Mouse (Mus musculus) liver (tissue): ENCODE measurements around the gene Cobll1.

ENCODE experiments used
- DNase-seq: peaks from one replicate; pipeline ENCODE4 v3.0.0-alpha.2; 2020; ENCODE audit warnings: mixed read lengths

The Cobll1 gene

DNA sequence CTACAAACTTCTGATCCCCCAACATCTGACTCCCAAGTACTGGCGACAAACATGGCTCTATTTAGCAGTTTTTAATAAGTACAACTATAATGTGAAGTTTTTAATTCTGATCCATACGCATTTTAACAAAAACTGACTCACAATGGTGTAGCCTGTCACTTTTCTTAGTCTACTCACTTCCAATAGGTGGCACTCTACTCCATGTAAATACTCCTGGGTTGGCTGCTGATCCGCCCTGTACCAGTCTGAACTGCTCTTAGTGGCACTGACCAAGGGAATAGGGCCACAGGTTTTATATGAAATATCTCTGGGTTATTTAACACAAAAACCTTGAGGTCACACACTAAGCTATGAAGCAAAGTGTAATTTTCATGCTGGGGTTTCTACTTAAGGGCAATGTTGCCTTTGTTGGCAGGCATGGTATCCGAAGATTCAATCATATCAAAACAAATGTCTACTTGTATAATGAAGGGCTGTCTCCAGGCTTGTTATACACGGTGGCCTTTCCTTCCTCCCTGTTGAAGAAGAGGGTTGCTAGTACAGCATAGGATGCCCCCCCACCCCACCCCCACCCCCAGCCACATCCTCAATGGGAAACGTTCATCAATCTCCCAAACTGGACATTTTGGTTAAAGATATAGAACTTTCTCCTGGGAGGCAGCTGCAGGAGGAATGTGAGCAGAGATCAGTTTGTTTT is 93.6 kb downstream of the Cobll1 start:
- peak; percentile 12 for DNase-seq

DNA sequence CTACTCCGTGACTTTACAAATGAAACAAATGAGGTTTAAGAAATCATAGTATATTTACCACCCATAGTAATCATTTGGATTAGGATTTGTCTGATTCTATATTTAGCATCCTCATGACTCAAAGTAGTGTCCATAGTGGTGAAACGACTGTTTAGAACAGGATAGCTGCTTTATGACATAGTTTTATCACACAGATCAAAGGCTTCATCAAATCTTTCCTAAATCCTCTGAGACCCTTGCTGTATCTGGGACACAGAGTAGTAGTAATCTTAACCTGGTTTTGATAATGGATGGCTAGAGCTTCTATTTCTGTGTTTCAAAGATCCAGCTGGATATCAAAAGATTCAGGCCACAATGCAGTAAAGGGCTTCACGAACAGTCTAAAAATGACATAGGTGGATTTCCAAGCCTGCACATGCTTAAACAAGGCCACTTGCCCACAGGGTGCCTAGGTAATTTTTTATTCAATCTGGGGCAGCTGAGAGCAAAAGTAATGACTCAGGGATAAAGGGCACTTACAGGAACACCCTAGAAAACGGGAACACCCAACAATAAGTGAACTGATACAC is 98.0 kb downstream of the Cobll1 start:
- no peak for DNase-seq

DNA sequence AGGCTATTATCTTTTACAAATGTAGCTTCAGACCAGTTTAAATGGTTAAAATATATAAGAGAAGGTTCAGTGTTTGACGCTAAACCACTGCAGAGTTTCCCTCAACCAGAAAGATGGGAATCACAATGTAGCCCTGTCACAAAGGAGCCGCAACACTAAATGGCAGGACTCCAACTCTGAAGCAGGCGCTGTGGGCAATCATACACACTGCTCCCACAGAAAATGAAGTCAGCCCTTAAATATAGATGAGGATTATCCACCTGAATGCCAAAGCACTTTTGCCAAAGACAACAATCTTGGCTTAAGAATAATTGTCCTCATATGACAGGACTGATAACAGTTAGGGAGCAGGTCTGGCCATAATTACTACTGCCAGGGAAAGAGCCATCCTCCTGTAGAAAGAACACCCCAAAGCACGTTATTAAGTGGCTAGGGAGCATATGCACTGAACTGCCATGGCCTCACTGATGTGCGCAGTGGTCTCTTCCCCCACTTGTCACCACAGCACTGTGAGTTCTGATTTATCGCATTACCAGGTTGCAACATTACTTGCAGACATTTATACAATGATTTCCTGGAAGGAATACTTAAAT is 98.8 kb downstream of the Cobll1 start:
- DNase-seq = no peak

DNA sequence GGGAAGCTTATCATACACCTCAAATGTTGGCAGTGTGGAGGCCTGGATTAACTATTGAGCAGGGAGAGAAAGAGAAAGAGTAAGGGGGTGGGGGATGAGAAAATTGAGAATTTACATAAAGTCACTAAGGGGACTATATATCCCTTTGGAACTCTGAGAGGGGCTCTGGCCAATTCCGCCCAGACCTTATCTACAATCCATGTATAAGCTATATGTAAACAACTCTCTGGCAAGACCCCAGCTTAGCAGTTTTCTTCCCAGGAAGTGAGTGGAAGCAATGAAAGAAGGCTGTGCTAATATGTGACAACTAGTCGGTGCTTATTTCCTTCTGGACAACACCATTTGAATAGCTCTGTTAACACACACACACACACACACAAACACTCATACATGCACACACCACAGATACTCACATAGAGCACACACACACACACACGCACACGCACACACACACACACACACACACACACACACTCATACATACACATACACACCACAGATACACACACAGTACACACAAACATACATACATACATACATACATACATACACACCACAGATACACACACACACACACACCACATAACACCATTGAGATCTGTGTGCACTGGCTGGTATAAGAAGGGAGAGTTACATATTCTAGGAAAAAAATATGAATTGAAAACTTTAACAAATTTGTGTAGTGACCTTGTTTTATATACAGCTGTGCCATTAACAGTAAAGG is 99.4 kb downstream of the Cobll1 start:
- no peak for DNase-seq

DNA sequence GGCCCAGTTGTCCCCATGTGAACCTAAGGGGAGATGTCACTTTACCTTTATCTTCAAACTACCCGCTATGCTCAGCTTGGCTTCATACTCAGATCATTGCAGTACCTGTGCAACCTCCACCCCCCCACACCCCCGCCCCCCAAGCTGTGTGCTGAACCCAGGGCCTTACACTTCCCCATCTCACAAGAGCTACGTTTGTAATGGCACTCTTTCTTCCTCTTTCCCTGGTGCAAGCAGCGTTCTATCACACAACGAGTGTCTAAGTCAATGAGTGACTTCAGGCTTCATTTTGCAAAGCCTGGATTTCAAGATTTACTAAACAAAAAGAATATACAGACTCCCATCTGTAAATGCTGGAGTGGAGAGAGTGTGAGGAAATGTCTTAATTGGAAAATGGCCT is 100.2 kb downstream of the Cobll1 start:
- no peak for DNase-seq

DNA sequence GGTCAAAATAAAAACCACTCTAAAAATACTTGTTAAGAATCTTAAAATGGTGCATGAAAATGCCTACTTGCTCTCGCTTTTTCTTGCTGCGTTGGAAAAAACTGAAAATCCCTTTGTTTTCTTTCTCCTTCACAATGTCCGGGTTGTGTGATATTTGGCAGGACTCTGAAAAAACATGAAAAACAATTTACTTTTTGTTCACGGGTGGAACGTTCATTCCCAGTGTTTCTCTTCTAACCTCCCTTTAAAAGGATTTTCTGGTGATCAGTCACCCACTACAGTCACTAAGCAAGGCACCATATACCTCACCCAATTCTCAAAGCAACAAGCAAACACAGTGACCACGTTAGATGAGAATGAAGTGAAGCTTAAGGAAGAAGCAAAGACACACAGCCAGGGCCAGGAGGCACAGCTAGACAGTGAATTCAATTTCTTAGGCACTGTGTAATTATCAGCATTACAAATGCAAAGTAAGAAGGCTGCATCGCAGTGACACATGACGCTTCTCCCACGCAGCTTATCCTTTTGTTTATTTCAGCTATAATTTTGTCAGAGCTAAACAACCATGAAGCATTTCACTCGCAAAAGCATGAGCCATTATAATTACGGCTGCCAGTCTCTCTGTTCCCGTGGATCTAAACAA is 112.9 kb downstream of the Cobll1 start:
- DNase-seq = no peak

DNA sequence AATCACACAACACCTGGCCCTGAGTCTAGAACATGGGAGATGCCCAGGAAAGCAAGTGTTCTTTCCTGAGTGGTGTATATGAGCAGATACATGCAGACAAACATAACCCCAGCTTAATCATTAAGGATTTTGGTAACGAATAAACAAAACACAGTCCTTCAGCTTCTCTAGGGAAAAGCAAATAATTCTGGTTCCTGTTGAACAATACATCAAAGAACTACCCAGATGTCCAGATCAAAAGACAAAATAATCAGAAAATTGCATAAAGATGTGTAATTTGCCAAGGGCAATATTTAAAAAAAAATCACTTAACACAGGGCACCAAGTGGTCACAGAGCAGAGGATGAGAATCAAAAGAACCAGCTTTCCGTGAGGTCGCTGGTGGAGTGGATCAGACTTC is 115.5 kb downstream of the Cobll1 start:
- DNase-seq = no peak

DNA sequence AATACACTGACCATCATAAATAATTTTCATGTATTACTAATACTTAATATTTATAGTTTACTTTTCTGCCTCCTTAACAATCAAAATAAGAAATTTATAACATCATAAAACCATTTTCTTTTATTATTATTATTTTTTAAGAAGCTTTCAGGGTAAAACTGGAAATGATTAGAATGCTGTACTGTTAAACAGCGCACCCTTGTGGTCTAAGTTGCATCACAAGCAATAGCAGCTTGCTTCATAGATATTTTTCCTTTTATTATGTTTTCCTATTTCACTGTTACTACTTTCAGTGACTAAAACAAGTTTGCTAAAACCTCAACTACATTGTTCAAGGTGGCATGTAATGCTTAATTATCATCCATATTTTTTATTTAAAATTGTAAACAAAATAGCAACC is 117.8 kb downstream of the Cobll1 start:
- DNase-seq = peak; percentile 10

DNA sequence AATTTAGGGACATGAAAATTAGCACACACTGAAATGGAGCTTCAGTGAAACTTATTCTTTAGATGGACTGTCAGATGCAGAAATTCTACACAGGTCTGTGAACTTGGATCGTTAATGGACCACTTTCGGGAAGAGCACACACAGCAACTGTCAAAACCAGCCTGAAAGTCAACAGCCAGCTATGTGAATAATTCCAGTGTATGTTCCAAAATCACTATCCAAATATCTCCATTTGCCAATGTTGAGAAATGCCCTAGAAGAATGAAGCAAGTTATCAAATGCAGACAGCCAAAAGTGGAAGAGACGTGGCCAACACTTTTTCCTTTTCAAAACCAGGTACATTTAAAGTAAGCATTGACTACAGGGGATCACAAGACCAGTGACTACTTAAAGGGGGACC is 118.2 kb downstream of the Cobll1 start:
- DNase-seq = no peak

DNA sequence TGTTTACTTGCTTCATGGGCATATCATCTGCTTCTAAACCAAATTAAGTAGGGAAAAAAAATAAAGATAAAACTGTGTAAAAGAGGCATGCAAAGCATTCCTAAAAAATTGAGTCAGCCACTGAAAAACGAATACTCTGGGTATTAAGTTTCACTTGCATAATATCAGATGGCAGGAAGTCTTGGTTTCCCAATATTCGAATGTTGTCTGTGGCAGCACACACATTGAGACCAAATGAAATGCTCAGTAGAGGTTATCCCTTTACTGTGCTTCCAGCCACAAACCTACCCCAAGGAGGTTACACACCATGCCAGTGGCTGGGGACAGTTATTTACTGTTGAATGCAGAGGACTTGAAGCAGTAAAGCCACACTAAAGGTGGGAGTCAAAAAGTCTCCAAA is 119.1 kb downstream of the Cobll1 start:
- DNase-seq = no peak

DNA sequence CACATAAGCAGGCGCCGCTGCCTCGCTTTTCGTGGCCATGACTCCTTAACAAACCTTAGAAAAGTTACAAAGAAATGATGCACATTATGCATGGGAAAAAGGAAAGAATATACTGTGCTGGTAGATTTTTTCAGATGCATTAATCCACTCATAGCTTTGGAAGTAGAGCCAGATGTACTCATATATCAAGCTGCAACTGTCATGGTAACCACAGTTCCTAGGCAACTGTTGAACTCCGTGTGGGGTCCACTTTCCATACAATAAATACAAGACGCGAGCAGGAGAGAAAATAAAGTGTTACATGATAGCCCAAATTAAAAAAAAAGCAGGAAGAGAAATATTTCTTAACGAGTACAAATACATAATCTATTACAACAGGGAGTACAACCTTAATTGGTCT is 119.5 kb downstream of the Cobll1 start:
- no peak for DNase-seq

DNA sequence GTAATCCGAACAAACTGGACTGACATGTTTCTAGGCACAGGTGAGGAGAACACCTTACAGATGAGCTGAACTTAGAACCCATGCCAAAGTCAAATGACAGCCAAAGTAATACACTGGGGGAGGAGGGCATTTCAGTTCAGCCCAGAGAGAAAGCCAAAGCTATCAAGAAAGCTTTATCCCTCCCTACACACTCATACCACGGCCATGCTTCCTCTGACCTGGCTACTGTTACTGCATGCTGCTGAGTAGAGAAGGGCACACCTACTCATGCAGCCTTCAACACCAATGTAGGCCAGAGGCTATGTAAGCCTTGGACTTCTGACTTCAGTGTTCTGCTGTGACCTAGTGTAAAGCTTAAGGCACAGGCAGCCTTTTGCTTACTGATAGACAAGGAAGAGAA is 120.1 kb downstream of the Cobll1 start:
- DNase-seq = no peak

DNA sequence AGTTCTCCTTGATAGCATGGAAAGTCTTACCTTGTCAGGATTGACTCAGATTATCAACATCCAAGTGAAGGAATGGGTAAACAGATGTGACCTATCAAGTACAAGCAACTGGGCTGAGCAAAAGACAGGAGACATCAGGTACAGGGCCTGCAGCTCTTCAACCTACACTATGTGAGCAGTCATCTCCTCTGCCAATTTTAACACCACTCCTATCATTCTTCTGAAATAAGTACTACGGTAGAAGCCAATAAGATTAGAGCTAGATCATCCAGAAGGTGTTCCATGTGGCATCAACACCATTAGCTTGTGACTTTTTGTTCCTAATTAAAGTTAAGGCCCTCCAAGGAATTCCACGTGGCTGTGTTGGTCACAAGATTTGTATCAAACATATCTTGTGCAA is 121.3 kb downstream of the Cobll1 start:
- no peak for DNase-seq

DNA sequence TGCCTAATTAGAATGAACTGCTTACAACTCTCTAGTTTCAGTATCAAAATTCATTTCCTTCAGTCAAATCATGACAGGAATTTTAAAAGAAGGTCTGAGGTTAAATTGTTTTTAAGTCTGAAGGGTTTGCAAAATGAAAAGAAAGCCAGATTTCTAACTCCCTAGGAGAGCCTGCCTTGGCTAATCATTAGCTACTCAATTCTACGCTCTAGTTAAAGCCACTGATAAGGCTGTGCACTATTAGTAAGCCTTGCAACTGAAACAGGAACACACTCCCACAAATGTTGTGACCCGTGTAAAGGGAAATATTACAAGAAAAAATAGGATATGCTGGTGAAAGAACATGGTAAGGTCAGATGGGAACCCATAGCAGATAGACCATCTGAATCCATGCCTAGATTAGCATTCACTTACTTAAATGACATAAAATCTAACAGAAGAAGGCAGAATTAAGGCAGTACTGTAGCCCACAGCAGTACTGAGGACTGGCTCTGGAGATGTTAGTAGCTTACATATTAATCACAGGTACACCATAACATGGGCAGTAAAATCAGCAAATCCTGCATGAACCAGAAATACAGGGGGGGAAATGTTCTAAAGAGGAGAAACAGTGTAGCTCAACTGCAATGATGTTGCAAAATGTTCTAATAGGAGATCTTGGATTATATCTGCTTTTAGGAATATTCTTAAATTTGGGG is 122.6 kb downstream of the Cobll1 start:
- no peak for DNase-seq

DNA sequence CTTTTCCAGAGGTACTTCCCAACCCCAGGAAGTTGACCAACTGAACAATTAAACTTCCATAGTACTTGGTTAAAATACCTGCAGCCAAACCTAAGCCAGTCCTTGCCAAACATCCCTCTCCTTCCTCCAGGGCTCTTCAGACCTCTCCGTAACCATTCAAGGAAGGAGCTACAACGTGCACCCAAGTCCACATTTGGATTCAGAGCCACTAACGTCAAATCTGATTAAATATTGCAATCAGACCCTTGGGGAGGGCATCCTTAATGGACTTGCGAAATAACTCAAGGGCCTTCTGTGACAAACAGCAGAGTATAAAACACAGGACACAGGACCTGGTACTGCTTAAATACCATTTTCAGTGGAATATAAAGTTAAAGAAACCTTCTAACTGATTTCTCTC is 126.0 kb downstream of the Cobll1 start:
- DNase-seq = no peak

DNA sequence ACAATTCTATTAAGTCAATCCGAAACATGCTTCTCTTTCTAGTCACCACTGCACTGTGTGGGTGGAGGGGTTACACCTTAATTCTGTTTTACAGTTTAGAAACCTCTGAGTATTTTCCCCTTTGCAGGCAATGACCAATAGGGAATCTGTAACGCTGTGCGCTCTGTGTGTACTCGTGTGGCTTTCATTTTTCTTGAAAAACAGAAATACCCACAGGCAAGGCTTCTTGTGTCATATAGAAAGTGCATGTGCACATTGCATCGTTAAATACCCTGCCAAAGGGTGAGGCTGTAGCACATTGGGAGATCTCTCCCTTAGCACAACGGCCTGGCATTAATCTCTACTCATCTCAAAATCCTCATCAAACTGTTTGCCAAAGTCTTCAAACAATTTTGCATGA is 134.6 kb downstream of the Cobll1 start:
- DNase-seq = no peak

DNA sequence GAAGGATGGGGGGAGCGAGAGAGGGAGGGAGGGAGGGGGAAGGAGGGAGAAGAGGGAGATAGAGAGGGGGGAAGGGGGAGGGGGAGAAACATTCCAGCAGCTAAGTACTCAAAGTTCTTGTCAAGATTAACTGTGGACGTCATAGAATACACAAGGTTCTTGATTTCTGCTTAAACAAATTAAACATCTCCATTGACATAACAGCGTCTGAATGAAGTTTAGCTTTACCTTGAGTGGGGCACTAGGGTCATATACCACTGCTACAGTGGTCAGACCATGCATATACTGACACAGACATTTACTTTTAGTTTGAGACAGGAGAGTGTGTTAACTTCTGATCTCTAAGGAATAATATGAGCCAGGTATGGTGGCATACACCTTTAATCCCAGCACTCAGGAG is 135.4 kb downstream of the Cobll1 start:
- DNase-seq = no peak

DNA sequence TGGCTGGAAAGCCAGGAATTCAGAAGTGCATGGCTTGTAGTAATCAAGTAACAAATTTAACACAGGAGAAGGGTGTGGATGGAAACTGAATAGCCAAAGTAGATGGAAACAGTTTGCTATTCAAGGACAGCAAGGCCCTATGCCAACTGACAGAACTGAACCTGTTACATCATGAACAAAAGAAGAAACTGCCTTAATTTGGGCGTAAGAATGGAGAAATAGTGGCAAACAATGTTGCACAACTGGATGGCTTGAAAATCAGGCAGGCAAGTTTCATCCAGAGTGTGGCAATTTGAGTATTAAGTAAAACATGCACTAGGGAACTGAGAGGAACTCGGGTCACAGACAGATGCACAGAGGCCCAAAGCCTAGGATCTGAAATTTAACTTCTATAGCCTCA is 137.8 kb downstream of the Cobll1 start:
- DNase-seq = no peak

DNA sequence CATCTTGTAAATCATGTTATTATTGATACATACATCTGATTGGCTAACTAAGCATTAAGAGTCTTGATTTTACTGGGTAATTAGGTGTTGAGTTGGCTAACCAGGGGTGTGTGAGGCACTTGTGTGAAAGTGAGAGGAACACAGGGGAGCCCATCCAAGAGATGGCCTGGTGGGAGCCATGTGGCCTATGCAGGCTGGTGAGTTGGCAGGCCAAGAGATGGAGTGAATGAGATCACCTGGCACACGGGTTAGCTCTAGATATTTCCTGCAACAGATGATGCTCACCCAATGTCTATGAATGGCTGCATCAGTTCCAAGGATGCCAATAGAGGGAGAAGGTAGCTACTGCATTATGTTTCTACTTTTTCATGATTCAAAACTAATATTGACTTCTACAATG is 139.2 kb downstream of the Cobll1 start:
- DNase-seq = no peak

DNA sequence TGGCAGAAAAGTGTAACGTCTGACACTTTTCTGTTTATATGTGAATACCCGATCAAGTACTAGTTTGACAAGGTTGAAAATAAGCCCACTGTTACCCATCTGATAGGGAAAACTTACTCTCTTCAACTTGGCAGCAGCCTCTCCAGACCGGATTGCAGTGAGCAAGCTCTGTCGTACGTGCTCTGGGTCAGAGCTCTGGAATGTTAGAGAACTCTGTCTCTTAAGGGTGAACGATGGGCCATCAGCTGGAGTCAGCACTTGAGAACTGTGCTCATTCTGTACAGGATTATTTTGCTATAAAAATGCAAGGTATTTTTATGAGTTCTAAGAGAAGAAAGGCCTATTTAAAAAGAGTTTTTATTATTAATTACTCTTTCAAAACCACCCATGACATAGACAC is 143.6 kb downstream of the Cobll1 start:
- no peak for DNase-seq

DNA sequence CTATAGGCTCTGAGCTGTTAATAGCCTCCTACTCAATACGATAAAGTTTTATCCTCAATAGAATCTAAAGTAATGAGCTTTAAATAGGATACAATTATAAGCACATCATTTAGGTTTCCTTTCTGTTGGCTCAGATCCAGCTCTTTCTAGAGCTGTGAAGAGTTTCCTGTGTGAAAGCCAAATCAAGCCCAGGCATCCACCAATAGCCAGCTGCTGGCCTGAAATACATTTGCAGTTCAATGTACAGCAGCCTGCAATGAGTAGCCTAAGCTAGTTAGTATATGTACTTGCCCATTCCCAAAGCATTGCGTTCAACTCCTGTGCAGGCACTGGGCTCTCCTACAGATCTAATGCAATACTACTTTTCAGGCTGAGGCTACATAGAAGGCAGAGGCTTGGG is 145.2 kb downstream of the Cobll1 start:
- DNase-seq = no peak

DNA sequence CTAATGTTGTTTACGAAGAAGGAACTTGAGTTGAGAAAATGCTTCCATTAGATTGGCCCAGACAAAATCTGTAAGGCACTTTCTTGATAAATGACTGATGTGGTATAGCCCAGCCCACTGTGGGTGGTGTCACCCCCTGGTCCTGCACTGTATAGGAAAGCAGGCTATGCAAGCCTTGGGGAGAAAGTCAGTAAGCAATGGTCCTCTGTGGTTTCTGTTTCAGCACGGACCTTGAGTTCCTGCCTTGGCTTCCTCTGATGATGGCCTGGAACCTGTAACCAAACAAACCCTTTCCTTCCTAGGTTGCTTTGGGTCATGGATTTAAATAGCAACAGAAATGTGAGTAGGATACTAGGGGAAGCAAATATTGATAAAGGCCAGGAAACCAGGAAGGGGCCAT is 148.2 kb downstream of the Cobll1 start:
- DNase-seq = no peak

DNA sequence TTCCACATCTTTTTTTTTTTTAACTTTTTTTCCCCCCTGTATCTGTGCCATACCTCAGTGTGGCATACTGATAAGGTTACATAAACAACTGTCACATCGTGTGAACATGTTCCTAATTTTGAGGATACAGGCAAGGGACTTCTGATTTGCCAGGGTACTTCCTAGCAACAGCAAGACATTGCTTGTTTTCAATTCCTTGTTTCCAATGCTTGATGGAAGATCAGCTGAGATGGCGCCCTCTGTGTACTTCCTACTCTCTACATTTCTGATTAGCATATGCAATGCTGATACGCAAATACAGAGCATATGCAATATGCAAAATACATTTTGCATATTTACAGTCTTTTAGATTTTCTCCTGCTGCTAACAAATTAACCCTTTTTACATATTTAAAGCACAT is 152.0 kb downstream of the Cobll1 start:
- DNase-seq = no peak
